Mouse (Mus musculus): ENCODE measurements around the gene Lgr6.

DNA sequence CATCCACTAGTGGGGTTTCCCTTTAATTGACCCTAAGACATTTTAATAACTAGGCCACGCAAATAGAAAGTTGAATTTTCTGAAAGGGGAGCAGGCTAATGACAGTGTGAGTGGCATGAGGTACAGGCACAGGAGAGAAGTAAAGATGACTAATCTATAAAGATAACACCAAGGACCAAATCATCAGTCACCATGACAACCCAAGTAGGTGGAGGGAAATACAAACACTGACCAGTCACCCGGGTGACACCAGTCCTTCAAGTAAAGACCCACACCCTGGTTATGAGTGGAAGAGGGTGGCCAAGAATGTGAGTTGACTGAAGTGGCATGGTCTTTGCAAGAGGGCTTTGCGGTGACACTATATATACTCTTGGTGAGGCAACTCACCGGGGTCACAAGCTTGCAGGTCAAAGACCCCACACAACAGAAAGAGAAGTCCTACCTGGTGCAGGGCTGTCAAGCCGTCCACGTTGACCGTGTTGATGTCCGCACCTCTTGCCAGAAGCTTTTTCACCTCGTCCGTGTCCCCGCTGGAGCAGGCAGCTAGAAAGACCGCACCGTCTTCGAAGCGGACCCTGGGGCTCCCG lies 149.9 kb downstream of the Lgr6 start:
- TF ChIP-seq CTCF (IDR thresholded peaks at IDR 0.05; ENCODE audit: low read depth, low read length) (no peak), POLR2A (IDR thresholded peaks at IDR 0.05; ENCODE audit: borderline replicate concordance, low read depth, low read length) (no peak)

All from bone marrow macrophage, adult 2 months (primary cell).